Mouse (Mus musculus) intestine, postnatal 0 days (tissue): ENCODE data around the gene Ap1m2. TPM values are rescaled to one million over a fixed set of nuclear protein-coding genes. Genes with fewer than 3 reads are reported as not detected.

Source experiments
- ATAC-seq: fragments of 200-750 bp; cut with Nextera tagmentation; 2 replicates; pipeline ENCODE4 v1.8.0; 2017; ENCODE audit warnings: mild to moderate bottlenecking, moderate TSS enrichment, moderate library complexity
- H3K27ac ChIP-seq: fragments of 300-500 bp; sonication (generic); 2 replicates; pipeline ENCODE4 v1.5.1; 2014; ENCODE audit warnings: mild to moderate bottlenecking, low read depth, low read length, moderate library complexity
- H3K27me3 ChIP-seq: fragments of 300-500 bp; sonication (generic); replicated peaks from 2 replicates; pipeline ENCODE4 v1.6.1; 2014; ENCODE audit warnings: low read length, mixed read lengths; ENCODE audit not compliant: control insufficient read depth, insufficient read depth
- H3K36me3 ChIP-seq: fragments of 300-500 bp; sonication (generic); 2 replicates; pipeline ENCODE4 v1.6.1; 2014; ENCODE audit warnings: mild to moderate bottlenecking, moderate library complexity; ENCODE audit not compliant: control insufficient read depth, insufficient read depth
- H3K4me1 ChIP-seq: fragments of 300-500 bp; sonication (generic); replicated peaks from 2 replicates; pipeline ENCODE4 v1.6.1; 2014; ENCODE audit warnings: antibody characterized with exemption, low read length, mixed read lengths; ENCODE audit not compliant: control insufficient read depth, insufficient read depth
- H3K4me2 ChIP-seq: fragments of 300-500 bp; sonication (generic); replicated peaks from 2 replicates; pipeline ENCODE4 v1.6.1; 2014; ENCODE audit warnings: low read depth, mild to moderate bottlenecking, moderate library complexity
- H3K4me3 ChIP-seq: fragments of 300-500 bp; sonication (generic); 2 replicates; pipeline ENCODE4 v1.5.1; 2014; ENCODE audit warnings: low read depth, low read length
- H3K9ac ChIP-seq: fragments of 300-500 bp; sonication (generic); 2 replicates; pipeline ENCODE4 v1.6.1; 2014; ENCODE audit warnings: mild to moderate bottlenecking, low read depth, low read length
- H3K9me3 ChIP-seq: fragments of 300-500 bp; sonication (generic); 2 replicates; pipeline ENCODE4 v1.6.1; 2016; ENCODE audit warnings: mixed run types; ENCODE audit not compliant: control insufficient read depth
- CTCF ChIP-seq: sonication (generic); IDR thresholded peaks from 2 replicates; pipeline ENCODE4 v1.5.1; 2016; ENCODE audit warnings: low read depth, mild to moderate bottlenecking, control low read depth, antibody characterized with exemption, moderate library complexity
- WGBS: fragments of 180-500 bp; shearing (Covaris S2); extraction: QIAGEN DNeasy Blood & Tissue Kit; methylation state at CpG from one replicate; pipeline ENCODE4 v1.1.7; 2014; 5-methylcytosine and 5-hydroxymethylcytosine counted together
- polyA plus RNA-seq: library from polyadenylated mRNA; unstranded; fragments of >200 nt; fragmentation: Nextera tagmentation; extraction: Ambion mirVana; gene quantifications from 2 replicates; pipeline ENCODE4 v1.2.1, GENCODE M21; 2015

The Ap1m2 gene
- polyA plus RNA-seq, 1 experiment from 2014 or later = 192 TPM

DNA sequence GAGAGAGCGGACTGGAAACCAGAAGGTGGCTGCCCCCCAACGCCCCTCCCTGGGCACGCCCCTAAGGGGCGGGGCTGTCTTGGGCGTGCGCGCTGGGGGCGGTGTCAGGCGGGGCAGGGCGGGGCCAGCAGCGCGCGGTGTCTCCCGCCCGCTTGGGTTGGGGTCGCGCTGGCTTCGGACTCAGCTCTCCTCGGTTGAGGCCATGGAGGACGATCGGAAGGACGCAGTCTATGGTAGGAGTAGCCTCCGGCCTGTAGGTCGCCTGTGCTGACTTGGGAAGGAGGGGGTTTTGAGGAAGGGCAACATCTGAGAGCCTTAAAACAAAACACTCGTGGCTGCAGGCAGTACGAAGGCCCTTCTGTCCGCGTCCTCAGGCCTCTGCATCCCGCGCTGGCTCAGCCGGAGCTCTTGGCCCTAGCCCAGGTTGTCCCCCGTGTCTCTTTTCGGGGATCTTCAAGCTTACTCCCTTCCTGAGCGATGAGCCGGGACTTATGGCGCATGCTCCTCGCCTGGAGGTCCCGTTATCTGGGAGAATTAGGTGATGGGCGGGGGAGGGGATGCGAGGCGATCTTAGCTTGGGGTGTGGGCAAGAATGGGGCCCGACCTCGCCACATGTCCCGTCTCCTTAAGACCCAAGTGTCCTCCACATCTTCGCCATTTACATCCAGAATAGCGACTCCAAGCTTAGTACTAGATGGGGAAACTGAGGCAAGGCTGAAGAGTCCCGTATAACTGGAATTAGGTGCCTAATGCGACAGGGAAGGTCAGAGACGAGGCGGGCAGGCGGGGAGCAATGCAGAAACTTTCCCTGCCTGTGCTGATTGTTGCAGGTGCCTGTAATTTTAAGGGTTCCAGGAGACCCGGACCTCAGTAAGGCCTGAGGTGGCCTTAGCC is 8.7 kb upstream of the Ap1m2 start, which contains the start of gene Slc44a2:
Gene Slc44a2 (plus strand): TSS at position 80 of the 894 bp plus-strand sequence.
- no peak within 1 kb of the TSS for H3K27ac ChIP-seq
- peak within 1 kb of the TSS; percentile 50; the same call in 1 of the 2 replicates for H3K9ac ChIP-seq
- ATAC-seq = peak; percentile 79
- no peaks in the 10 kb centered on the region for H3K9me3 ChIP-seq
- 3% methylated on average over 51 of the region's 52 CpGs for WGBS
- 0 out of 2 replicates have a peak, but pooled peaks have one; percentile 16 for TF ChIP-seq CTCF
- H3K4me3 ChIP-seq = peak within 1 kb of the TSS; percentile 55
- H3K4me2 ChIP-seq = peak within 1 kb of the TSS; percentile 75
- no peaks in the 10 kb centered on the region for H3K27me3 ChIP-seq
- no peaks in the 10 kb centered on the region for H3K36me3 ChIP-seq
- no peaks in the 10 kb centered on the region for H3K4me1 ChIP-seq

DNA sequence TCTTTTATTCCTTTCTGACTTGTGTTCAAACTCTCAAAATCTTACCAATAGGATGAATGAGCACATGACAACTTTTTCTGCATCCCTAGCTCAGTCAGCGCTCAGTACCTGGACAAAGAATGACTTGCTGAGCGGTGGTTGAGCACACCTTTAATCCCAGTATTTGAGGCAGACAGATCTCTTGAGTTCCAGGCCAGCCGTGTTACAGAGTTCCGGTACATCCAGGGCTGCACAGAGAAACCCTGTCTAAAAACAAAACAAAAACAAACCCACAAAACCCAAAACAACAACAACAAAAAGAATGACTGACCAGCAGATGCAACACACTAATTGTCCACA is 8.1 kb upstream of the Ap1m2 start:
- Histone ChIP-seq H3K4me3 (peak overlapping the region; percentile 55), H3K9me3 (no peaks in the 10 kb centered on the region), H3K4me2 (peak overlapping the region; percentile 75), H3K27ac (no peak overlapping the region), H3K9ac (no peak overlapping the region), H3K27me3 (no peaks in the 10 kb centered on the region), H3K36me3 (no peaks in the 10 kb centered on the region), H3K4me1 (no peaks in the 10 kb centered on the region)
- 22% methylated on average over 4 of the region's 4 CpGs for whole genome bisulfite sequencing
- no peak for TF ChIP-seq CTCF
- peak; percentile 31 for ATAC-seq

DNA sequence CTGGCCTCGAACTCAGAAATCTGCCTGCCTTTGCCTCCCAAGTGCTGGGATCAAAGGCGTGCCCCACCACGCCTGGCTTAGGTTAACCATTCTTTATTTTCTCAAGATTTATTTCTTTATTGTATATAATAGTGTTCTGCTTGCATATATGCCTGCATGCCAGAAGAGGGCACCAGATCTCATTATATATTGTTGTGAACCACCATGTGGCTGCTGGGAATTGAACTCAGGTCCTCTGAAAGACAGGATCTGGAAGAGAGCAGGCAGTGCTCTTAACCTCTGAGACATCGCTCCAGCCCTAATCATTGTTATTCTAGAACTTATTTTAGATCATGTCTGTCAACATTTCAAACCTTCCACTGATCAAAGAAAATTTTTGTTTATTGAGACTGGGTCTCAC is 7.4 kb upstream of the Ap1m2 start:
- Histone ChIP-seq H3K9me3 (no peaks in the 10 kb centered on the region), H3K4me3 (no peak overlapping the region), H3K36me3 (no peaks in the 10 kb centered on the region), H3K27ac (no peak overlapping the region), H3K27me3 (no peaks in the 10 kb centered on the region), H3K4me2 (no peak overlapping the region), H3K4me1 (no peaks in the 10 kb centered on the region), H3K9ac (no peak overlapping the region)
- no peak for ATAC-seq
- TF ChIP-seq CTCF = peak; percentile 31
- 91% methylated on average over 4 of the region's 4 CpGs for WGBS

DNA sequence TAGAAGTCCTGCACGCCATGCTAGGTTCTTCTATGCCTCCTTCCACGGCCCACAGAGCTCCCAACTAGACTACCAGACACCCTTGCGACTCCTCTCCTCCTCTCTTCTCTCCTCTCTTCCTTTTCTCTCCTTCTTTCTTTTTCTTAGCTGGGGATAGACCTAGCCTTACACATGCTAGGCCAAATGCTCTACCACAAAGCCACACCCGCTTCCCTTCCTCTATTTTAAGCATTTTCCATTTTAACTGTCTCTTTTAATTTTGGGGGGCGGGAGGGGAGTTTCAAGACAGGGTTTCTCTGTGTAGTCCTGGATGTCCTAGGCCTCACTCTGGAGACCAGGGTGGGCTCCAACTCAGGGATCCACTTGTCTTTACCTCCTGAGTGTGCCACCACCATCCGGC is 6.7 kb upstream of the Ap1m2 start:
- no peak overlapping the region for H3K9ac ChIP-seq
- no peaks in the 10 kb centered on the region for H3K27me3 ChIP-seq
- H3K9me3 ChIP-seq = no peaks in the 10 kb centered on the region
- H3K4me3 ChIP-seq = no peak overlapping the region
- no peaks in the 10 kb centered on the region for H3K4me1 ChIP-seq
- no peak for ATAC-seq
- no peak overlapping the region for H3K4me2 ChIP-seq
- no peaks in the 10 kb centered on the region for H3K36me3 ChIP-seq
- 93% methylated on average over 6 of the region's 6 CpGs for WGBS
- TF ChIP-seq CTCF = no peak
- H3K27ac ChIP-seq = no peak overlapping the region

DNA sequence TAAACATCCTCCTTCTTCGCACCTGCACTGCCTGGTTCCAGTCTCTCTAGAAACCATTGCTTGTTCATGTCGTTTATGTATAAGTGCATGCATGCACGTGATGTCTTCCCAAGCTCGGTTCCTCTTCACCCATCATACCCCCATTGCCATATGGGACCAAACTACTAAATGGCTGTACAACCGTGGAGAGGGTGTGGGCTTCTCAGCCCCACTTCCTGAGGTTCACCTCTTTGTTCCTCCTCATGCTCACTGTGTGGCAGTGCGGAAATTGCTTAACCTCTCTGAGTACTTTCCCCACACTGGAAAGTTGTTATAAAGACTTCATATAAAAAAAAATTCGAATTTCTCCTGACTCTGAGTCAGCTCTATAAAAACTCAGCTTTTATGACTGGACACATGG is 4.6 kb upstream of the Ap1m2 start:
- no peaks in the 10 kb centered on the region for H3K9me3 ChIP-seq
- ATAC-seq = no peak
- no peaks in the 10 kb centered on the region for H3K4me1 ChIP-seq
- WGBS = 68% methylated on average over 7 of the region's 7 CpGs
- no peak overlapping the region for H3K4me2 ChIP-seq
- H3K9ac ChIP-seq = no peak overlapping the region
- H3K4me3 ChIP-seq = no peak overlapping the region
- no peaks in the 10 kb centered on the region for H3K27me3 ChIP-seq
- H3K36me3 ChIP-seq = no peaks in the 10 kb centered on the region
- TF ChIP-seq CTCF = no peak
- no peak overlapping the region for H3K27ac ChIP-seq

DNA sequence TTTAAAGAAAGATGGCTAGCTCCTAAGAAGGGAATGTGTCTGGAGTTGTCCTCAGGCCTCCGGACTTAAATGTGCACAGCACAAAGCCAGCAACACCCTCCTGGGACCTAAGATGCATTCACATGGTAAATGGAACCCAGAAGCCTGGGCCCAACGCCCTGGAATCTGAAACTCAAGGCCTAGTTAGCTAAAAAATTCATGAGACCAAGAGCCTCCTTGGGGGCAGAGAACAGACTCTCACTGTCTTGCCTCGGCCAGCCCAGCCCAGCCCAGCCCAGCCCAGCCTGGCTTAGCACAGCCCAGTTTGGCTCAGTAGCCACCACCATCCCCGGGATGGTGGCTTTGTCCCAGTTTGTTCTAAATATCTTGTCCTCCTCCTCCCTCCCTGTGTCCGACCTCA is 3.3 kb upstream of the Ap1m2 start:
- no peak overlapping the region for H3K27ac ChIP-seq
- H3K27me3 ChIP-seq = no peaks in the 10 kb centered on the region
- H3K4me3 ChIP-seq = no peak overlapping the region
- ATAC-seq = no peak
- H3K36me3 ChIP-seq = no peaks in the 10 kb centered on the region
- no peaks in the 10 kb centered on the region for H3K4me1 ChIP-seq
- no peak overlapping the region for H3K4me2 ChIP-seq
- WGBS = 62% methylated on average over 5 of the region's 5 CpGs
- no peak for TF ChIP-seq CTCF
- no peak overlapping the region for H3K9ac ChIP-seq
- H3K9me3 ChIP-seq = no peaks in the 10 kb centered on the region
